Mouse (Mus musculus) liver, embryonic 11.5 days (tissue): ENCODE results near the gene Prune2. TPM values are rescaled to one million over a fixed set of nuclear protein-coding genes. Genes with fewer than 3 reads are reported as not detected.

ENCODE experiments used
- ATAC-seq: fragments of 200-750 bp; cut with Nextera tagmentation; replicated peaks from 2 replicates; pipeline ENCODE4 v1.8.0; 2017; ENCODE audit warnings: moderate number of reproducible peaks, mild to moderate bottlenecking, moderate TSS enrichment, moderate library complexity; ENCODE audit not compliant: low FRiP score
- DNase-seq: peaks from one replicate; pipeline ENCODE4 v3.0.0-alpha.2; 2017; ENCODE audit warnings: low spot score
- H3K27ac ChIP-seq: fragments of 300-500 bp; sonication (generic); 2 replicates; pipeline ENCODE4 v1.5.1; 2014; ENCODE audit warnings: mild to moderate bottlenecking, low read depth, low read length, control low read depth
- H3K27me3 ChIP-seq: fragments of 300-500 bp; sonication (generic); replicated peaks from 2 replicates; pipeline ENCODE4 v1.6.1; 2014; ENCODE audit warnings: low read length, mixed read lengths; ENCODE audit not compliant: control insufficient read depth, insufficient read depth
- H3K36me3 ChIP-seq: fragments of 300-500 bp; sonication (generic); 2 replicates; pipeline ENCODE4 v1.6.1; 2014; ENCODE audit warnings: mild to moderate bottlenecking, low read length, moderate library complexity, mixed read lengths; ENCODE audit not compliant: control insufficient read depth, insufficient read depth
- H3K4me1 ChIP-seq: fragments of 300-500 bp; sonication (generic); replicated peaks from 2 replicates; pipeline ENCODE4 v1.6.1; 2014; ENCODE audit warnings: low read length, mixed read lengths; ENCODE audit not compliant: control insufficient read depth, insufficient read depth
- H3K4me2 ChIP-seq: fragments of 300-500 bp; sonication (generic); 2 replicates; pipeline ENCODE4 v1.6.1; 2014; ENCODE audit warnings: mild to moderate bottlenecking, control low read depth, moderate library complexity
- H3K4me3 ChIP-seq: fragments of 300-500 bp; sonication (generic); 2 replicates; pipeline ENCODE4 v1.5.1; 2014; ENCODE audit warnings: low read depth, low read length, control low read depth
- H3K9ac ChIP-seq: fragments of 300-500 bp; sonication (generic); 2 replicates; pipeline ENCODE4 v1.6.1; 2014; ENCODE audit warnings: low read depth, low read length, control low read depth
- H3K9me3 ChIP-seq: fragments of 300-500 bp; sonication (generic); 2 replicates; pipeline ENCODE4 v1.6.1; 2016; ENCODE audit warnings: low read length, inconsistent platforms, mixed read lengths; ENCODE audit not compliant: control insufficient read depth
- WGBS: fragments of 180-500 bp; shearing (Covaris S2); extraction: QIAGEN DNeasy Blood & Tissue Kit; methylation state at CpG from one replicate; pipeline ENCODE4 v1.1.7; 2014; 5-methylcytosine and 5-hydroxymethylcytosine counted together
- polyA plus RNA-seq: library from polyadenylated mRNA; unstranded; fragments of >200 nt; fragmentation: Nextera tagmentation; extraction: Ambion mirVana; gene quantifications from 2 replicates; pipeline ENCODE4 v1.2.1, GENCODE M21; 2014

Gene Prune2
- polyA plus RNA-seq, 1 experiment from 2014 or later = 1.4 TPM

- ATAC-seq (no peak), DNase-seq (peak; percentile 35)
- Histone ChIP-seq H3K27me3 (no peaks in the 10 kb centered on the region), H3K9ac (no peak overlapping the region), H3K4me3 (no peak overlapping the region), H3K9me3 (no peaks in the 10 kb centered on the region), H3K4me1 (no peaks in the 10 kb centered on the region), H3K4me2 (no peak overlapping the region), H3K27ac (no peak overlapping the region), H3K36me3 (no peaks in the 10 kb centered on the region)
- WGBS = 57% methylated on average over 8 of the region's 8 CpGs
Observed at GRCm38 (mm10) chr19:17256388-17256787, 300.5 kb downstream of the Prune2 start.

GRCm38 (mm10) chr19:17256867-17257266, 300.9 kb downstream of the Prune2 start:
- 82% methylated on average over 10 of the region's 10 CpGs for WGBS
- Histone ChIP-seq H3K4me1 (no peaks in the 10 kb centered on the region), H3K27me3 (no peaks in the 10 kb centered on the region), H3K9ac (no peak overlapping the region), H3K27ac (no peak overlapping the region), H3K9me3 (no peaks in the 10 kb centered on the region), H3K4me2 (no peak overlapping the region), H3K36me3 (no peaks in the 10 kb centered on the region), H3K4me3 (no peak overlapping the region)
- ATAC-seq (no peak), DNase-seq (no peak)

- H3K9ac ChIP-seq = no peak overlapping the region
- no peaks in the 10 kb centered on the region for H3K27me3 ChIP-seq
- no peak overlapping the region for H3K4me3 ChIP-seq
- H3K9me3 ChIP-seq = no peaks in the 10 kb centered on the region
- H3K4me2 ChIP-seq = no peak overlapping the region
- ATAC-seq (no peak), DNase-seq (no peak)
- WGBS = 77% methylated on average over 2 of the region's 2 CpGs
- H3K4me1 ChIP-seq = no peaks in the 10 kb centered on the region
- H3K27ac ChIP-seq = no peak overlapping the region
- H3K36me3 ChIP-seq = no peaks in the 10 kb centered on the region
Observed at GRCm38 (mm10) chr19:17263181-17263580, 307.3 kb downstream of the Prune2 start.

GRCm38 (mm10) chr19:17263679-17264370, 307.9 kb downstream of the Prune2 start:
- Histone ChIP-seq H3K4me3 (no peak overlapping the region), H3K27me3 (no peaks in the 10 kb centered on the region), H3K4me2 (no peak overlapping the region), H3K4me1 (no peaks in the 10 kb centered on the region), H3K27ac (no peak overlapping the region), H3K9ac (no peak overlapping the region), H3K36me3 (no peaks in the 10 kb centered on the region), H3K9me3 (no peaks in the 10 kb centered on the region)
- 67% methylated on average over 13 of the region's 13 CpGs for WGBS
- DNase-seq = no peak
- ATAC-seq = no peak; the same call in 1 of the 2 replicates

- Histone ChIP-seq H3K36me3 (no peaks in the 10 kb centered on the region), H3K4me3 (no peak overlapping the region), H3K9me3 (no peaks in the 10 kb centered on the region), H3K9ac (no peak overlapping the region), H3K27ac (no peak overlapping the region), H3K27me3 (no peaks in the 10 kb centered on the region), H3K4me1 (no peaks in the 10 kb centered on the region), H3K4me2 (no peak overlapping the region)
- DNase-seq (no peak), ATAC-seq (no peak)
- WGBS = 75% methylated on average over 9 of the region's 9 CpGs
Observed at GRCm38 (mm10) chr19:17264481-17265196, 308.7 kb downstream of the Prune2 start.

GRCm38 (mm10) chr19:17268669-17269068, 312.8 kb downstream of the Prune2 start:
- 72% methylated on average over 4 of the region's 4 CpGs for WGBS
- no peak for ATAC-seq
- H3K9ac ChIP-seq = no peak overlapping the region

GRCm38 (mm10) chr19:17271179-17271622, 315.3 kb downstream of the Prune2 start:
- no peak overlapping the region for H3K9ac ChIP-seq
- H3K4me3 ChIP-seq = no peak overlapping the region
- H3K27me3 ChIP-seq = no peaks in the 10 kb centered on the region
- no peak overlapping the region for H3K4me2 ChIP-seq
- DNase-seq (no peak), ATAC-seq (no peak)
- no peaks in the 10 kb centered on the region for H3K36me3 ChIP-seq
- H3K9me3 ChIP-seq = no peaks in the 10 kb centered on the region
- 54% methylated on average over 3 of the region's 3 CpGs for WGBS
- H3K27ac ChIP-seq = no peak overlapping the region
- H3K4me1 ChIP-seq = no peaks in the 10 kb centered on the region; the same call in 1 of the 2 replicates

More at GRCm38 (mm10) chr19:17268669-17269068, 312.8 kb downstream of the Prune2 start:
- no peaks in the 10 kb centered on the region for H3K27me3 ChIP-seq
- H3K4me1 ChIP-seq = no peaks in the 10 kb centered on the region; the same call in 1 of the 2 replicates
- no peak for DNase-seq
- no peak overlapping the region for H3K27ac ChIP-seq
- no peak overlapping the region for H3K4me2 ChIP-seq
- H3K9me3 ChIP-seq = no peaks in the 10 kb centered on the region
- no peak overlapping the region for H3K4me3 ChIP-seq
- no peaks in the 10 kb centered on the region for H3K36me3 ChIP-seq

- no peak overlapping the region for H3K4me3 ChIP-seq
- no peaks in the 10 kb centered on the region; the same call in 1 of the 2 replicates for H3K4me1 ChIP-seq
- no peak overlapping the region for H3K9ac ChIP-seq
- 83% methylated on average over 2 of the region's 2 CpGs for WGBS
- no peaks in the 10 kb centered on the region for H3K27me3 ChIP-seq
- no peak overlapping the region for H3K4me2 ChIP-seq
- no peaks in the 10 kb centered on the region for H3K9me3 ChIP-seq
- no peaks in the 10 kb centered on the region for H3K36me3 ChIP-seq
- ATAC-seq = no peak
- no peak for DNase-seq
- no peak overlapping the region for H3K27ac ChIP-seq
Observed at GRCm38 (mm10) chr19:17272988-17273387, 317.1 kb downstream of the Prune2 start.
